Mouse (Mus musculus) ES-E14 (cell line): ENCODE data around the gene Tkfc. TPM values are rescaled to one million over a fixed set of nuclear protein-coding genes. Genes with fewer than 3 reads are reported as not detected.

ENCODE experiments used
- DNase-seq: peaks from one replicate; pipeline ENCODE4 v3.0.0-alpha.2; 2013; ENCODE audit warnings: low read depth, low spot score
- H3K27ac ChIP-seq: 2 replicates; pipeline ENCODE4 v1.5.1; 2012; ENCODE audit warnings: low read depth, mild to moderate bottlenecking, low read length, moderate library complexity, mixed read lengths; ENCODE audit not compliant: poor library complexity, insufficient read depth, severe bottlenecking
- H3K36me3 ChIP-seq: 2 replicates; pipeline ENCODE4 v1.6.1; 2012; ENCODE audit warnings: mild to moderate bottlenecking, low read length, moderate library complexity, mixed read lengths; ENCODE audit not compliant: control insufficient read depth, poor library complexity, insufficient read depth, severe bottlenecking
- H3K4me1 ChIP-seq, 2 experiments: fragments of 150-350 bp in 1 of 2; sonication (generic) in 1 of 2; 2 replicates each; pipeline ENCODE4 v1.6.1; 2012; ENCODE audit warnings: low read length in 2 of 2, mild to moderate bottlenecking in 1 of 2, mixed read lengths in 1 of 2; ENCODE audit not compliant: control insufficient read depth in 2 of 2, insufficient read depth in 2 of 2, poor library complexity in 1 of 2
- H3K4me3 ChIP-seq, 2 experiments: fragments of 150-350 bp in 1 of 2; sonication (generic) in 1 of 2; 2 replicates each; pipeline ENCODE4 v1.5.1; 2012; ENCODE audit warnings: low read length in 2 of 2, low read depth in 1 of 2, mild to moderate bottlenecking in 1 of 2, mixed read lengths in 1 of 2; ENCODE audit not compliant: insufficient read depth in 1 of 2, poor library complexity in 1 of 2, severe bottlenecking in 1 of 2
- H3K9ac ChIP-seq: 2 replicates; pipeline ENCODE4 v1.6.1; 2012; ENCODE audit warnings: low read depth, mild to moderate bottlenecking, low read length, mixed read lengths; ENCODE audit not compliant: poor library complexity, insufficient read depth, severe bottlenecking
- H3K9me3 ChIP-seq: fragments of 150-350 bp; sonication (generic); 2 replicates; pipeline ENCODE4 v1.6.1; 2012; ENCODE audit warnings: low read depth, mild to moderate bottlenecking, low read length; ENCODE audit not compliant: control insufficient read depth, insufficient read depth
- CHD2 ChIP-seq: IDR thresholded peaks from 2 replicates; pipeline ENCODE4 v1.6.1; 2014; ENCODE audit warnings: mild to moderate bottlenecking, low read depth, low read length, inconsistent platforms
- HCFC1 ChIP-seq: IDR thresholded peaks from 2 replicates; pipeline ENCODE4 v1.6.1; 2012; ENCODE audit warnings: low read length, inconsistent platforms, borderline replicate concordance; ENCODE audit not compliant: insufficient read depth
- MAFK ChIP-seq: IDR thresholded peaks from 2 replicates; pipeline ENCODE4 v1.6.1; 2014; ENCODE audit warnings: mild to moderate bottlenecking, low read depth, low read length, inconsistent platforms; ENCODE audit not compliant: insufficient read depth
- ZC3H11A ChIP-seq: IDR thresholded peaks from 2 replicates; pipeline ENCODE4 v1.6.1; 2012; ENCODE audit warnings: low read depth, mild to moderate bottlenecking, inconsistent platforms, low read length, borderline replicate concordance
- ZNF384 ChIP-seq: IDR thresholded peaks from 2 replicates; pipeline ENCODE4 v1.6.1; 2012; ENCODE audit warnings: low read depth, low read length, inconsistent platforms
- in situ Hi-C, 2 experiments: fragments of 600-800 bp; cut with MboI; formaldehyde crosslinking; loops; one replicate each; pipeline ENCODE4 v1.15.1; 2025; ENCODE audit warnings: low sequenced_read_pairs in 2 of 2, inconsistent platforms in 1 of 2; ENCODE audit not compliant: unreplicated experiment in 2 of 2
- total RNA-seq: library from RNA; depleted of rRNA; stranded (reverse); fragments of 300-350 nt; gene quantifications from 2 replicates; pipeline ENCODE4 v1.2.3, GENCODE M21; 2012

The Tkfc gene
- total RNA-seq, 1 experiment: 14.4 TPM

DNA sequence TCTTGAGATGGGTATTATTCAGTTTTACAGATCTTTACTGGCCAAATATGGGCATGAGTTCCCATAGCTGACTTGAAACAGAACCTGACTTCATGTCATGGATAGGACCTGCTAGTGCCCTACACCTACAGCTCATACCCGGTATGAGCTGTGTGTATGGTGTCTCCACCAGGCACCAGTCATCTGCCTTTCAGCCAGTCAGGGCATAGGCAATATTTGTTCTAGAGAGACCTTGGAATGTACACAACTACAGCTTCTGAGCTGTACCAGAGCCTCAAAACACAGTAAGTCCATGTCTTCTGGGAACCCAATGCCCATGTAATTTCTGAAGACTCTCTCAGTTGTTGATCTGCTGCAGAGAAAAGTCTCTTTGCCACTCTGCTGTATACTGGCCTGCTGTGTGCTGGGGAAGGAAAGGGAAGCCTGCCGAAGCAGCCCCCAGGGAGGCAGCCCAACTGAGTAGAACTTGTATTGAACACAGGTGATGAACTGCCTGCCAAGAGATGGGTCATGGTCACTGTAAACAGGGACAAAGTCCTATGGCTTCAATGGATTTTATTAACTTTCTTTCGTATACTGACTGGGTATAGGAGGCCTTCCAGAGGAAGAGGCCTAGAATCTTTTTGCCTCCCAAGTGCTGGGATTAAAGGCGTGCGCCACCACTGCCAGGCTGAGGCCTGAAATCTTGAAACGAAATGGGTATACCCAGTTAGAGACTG, 13.6 kb downstream of the Tkfc start:
- H3K4me1 ChIP-seq: no peaks in the 10 kb centered on the region
- in situ Hi-C loops: no loop called here
- peaks cover 4% of the 10 kb centered on the region; the same call in 1 of the 2 replicates for H3K36me3 ChIP-seq
- H3K9ac ChIP-seq: no peak overlapping the region
- no peak overlapping the region for H3K4me3 ChIP-seq
- DNase-seq: no peak
- H3K27ac ChIP-seq: no peak overlapping the region
- TF ChIP-seq HCFC1 (no peak), ZC3H11A (no peak), ZNF384 (no peak), CHD2 (no peak), MAFK (no peak)
- H3K9me3 ChIP-seq: no peaks in the 10 kb centered on the region

DNA sequence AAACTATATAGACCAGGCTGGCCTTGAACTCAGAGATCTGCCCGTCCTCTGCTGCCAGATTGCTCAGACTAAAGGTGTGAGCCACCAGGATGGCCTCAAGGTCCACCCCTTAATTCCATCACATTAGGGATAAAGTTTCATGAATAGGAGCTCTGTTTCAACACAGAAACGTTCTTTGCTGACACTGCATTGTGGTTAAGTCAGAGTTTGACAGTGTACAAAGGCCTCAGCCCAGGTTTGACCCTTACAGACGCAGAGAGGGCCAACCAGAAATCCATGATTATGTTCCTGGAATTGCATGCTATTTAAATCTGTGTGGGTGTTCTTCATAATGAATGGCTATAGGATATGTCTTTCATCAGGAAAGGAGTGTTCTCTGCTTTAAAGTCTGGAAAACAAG, 15.2 kb downstream of the Tkfc start:
- no peak for DNase-seq

DNA sequence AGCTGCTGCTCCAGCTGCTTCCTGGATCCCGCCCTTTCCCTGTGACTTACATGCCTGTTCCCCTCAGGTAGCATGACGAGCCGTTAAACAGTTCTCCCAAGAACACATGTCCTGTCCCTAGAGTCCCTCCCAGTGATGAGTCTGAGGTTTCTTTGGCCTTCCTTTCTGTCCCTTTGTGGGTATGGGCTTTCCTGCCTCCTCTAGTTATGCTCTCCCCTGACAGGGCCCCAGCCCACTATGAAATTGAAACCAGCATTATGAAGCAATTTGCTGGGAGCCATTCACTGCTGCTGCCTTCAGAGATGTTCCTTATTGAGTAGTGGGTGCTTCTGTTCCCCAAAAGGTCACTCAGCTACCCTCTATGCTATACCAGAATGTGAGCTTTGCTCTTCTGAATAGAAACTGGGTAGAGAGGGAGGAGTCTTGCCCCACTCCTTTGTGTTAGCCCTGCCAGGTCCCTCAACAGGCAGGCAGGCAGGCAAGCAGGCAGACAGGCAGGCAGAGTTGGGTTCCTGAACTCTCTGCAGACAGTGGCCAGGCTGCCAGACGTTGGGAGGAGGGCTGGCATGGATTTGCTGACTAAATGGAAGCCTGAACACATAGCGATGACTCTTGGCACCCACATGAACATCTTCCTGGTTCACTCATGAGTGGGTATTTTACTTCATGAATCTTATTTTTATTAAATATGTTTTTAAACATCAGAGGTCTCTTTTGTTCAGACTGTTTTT, 16.2 kb downstream of the Tkfc start:
- no peak for TF ChIP-seq HCFC1
- no peak for TF ChIP-seq ZC3H11A
- TF ChIP-seq ZNF384: no peak
- TF ChIP-seq MAFK: no peak
- no peak for TF ChIP-seq CHD2
- H3K36me3 ChIP-seq: 0 out of 2 replicates have a peak, but pooled peaks cover 4% of the 10 kb centered on the region
- in situ Hi-C loops: no loop called here
- H3K9ac ChIP-seq: no peak overlapping the region
- no peaks in the 10 kb centered on the region for H3K4me1 ChIP-seq
- no peaks in the 10 kb centered on the region for H3K9me3 ChIP-seq
- H3K4me3 ChIP-seq: no peak overlapping the region
- DNase-seq: no peak
- no peak overlapping the region for H3K27ac ChIP-seq

More for the DNA sequence above, 15.2 kb downstream of the Tkfc start:
- Histone ChIP-seq H3K9ac (no peak overlapping the region), H3K4me3 (no peak overlapping the region), H3K9me3 (no peaks in the 10 kb centered on the region), H3K4me1 (no peaks in the 10 kb centered on the region), H3K36me3 (peaks cover 4% of the 10 kb centered on the region; the same call in 1 of the 2 replicates), H3K27ac (no peak overlapping the region)
- in situ Hi-C loops: no loop called here
- TF ChIP-seq MAFK: no peak
- no peak for TF ChIP-seq CHD2
- TF ChIP-seq ZNF384: no peak
- no peak for TF ChIP-seq HCFC1
- TF ChIP-seq ZC3H11A: no peak

DNA sequence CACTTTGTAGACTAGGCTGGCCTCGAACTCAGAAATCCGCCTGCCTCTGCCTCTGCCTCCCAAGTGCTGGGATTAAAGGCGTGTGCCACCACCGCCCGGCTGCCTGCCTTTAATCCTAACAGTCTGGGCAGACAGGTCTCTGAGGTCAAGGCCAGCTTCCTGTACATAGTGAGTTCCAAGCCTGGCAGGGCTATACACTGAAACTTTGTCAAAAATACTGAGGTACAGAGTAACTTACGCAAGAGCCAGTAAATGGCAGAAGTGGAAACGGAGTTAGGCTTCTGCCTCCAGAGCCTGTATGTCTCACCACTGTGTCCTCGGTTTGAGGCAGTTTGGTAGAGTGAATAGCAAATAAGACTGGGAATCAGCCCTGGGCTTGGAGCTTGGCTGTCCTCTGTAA, 18.2 kb downstream of the Tkfc start:
- H3K9me3 ChIP-seq: no peaks in the 10 kb centered on the region
- no peak overlapping the region for H3K27ac ChIP-seq
- DNase-seq: no peak
- no peaks in the 10 kb centered on the region for H3K4me1 ChIP-seq
- in situ Hi-C loops: no loop called here
- TF ChIP-seq ZNF384 (no peak), ZC3H11A (no peak), HCFC1 (no peak), MAFK (no peak), CHD2 (no peak)
- no peak overlapping the region for H3K4me3 ChIP-seq
- H3K36me3 ChIP-seq: 0 out of 2 replicates have a peak, but pooled peaks cover 1% of the 10 kb centered on the region
- H3K9ac ChIP-seq: no peak overlapping the region
